Mouse (Mus musculus) retina, postnatal 1 day (tissue): ENCODE measurements around the gene Ap1m2.
"Not testable (repeated sequence)": the region's sequence is repeated elsewhere in the genome, so short reads cannot be mapped to it uniquely, and the experiment has no call there.

ENCODE experiments used
- DNase-seq: peaks from one replicate; pipeline ENCODE4 v3.0.0-alpha.2; 2012

Ap1m2 gene

GRCm38 (mm10) chr9:21324269-21324668 lies 12.1 kb upstream of the Ap1m2 start:
- no peak for DNase-seq

- DNase-seq: not testable (repeated sequence)
Measured at GRCm38 (mm10) chr9:21322917-21323297, 10.8 kb upstream of the Ap1m2 start.

- no peak for DNase-seq
Measured at GRCm38 (mm10) chr9:21322211-21322916, 10.2 kb upstream of the Ap1m2 start.

GRCm38 (mm10) chr9:21321513-21321835 lies 9.3 kb upstream of the Ap1m2 start:
- no peak for DNase-seq

- DNase-seq: peak; percentile 93
Measured at GRCm38 (mm10) chr9:21320619-21321512, 8.7 kb upstream of the Ap1m2 start, which contains the start of gene Slc44a2. TSS of gene Slc44a2 (plus strand) at chr9:21320698.

- DNase-seq: no peak
Measured at GRCm38 (mm10) chr9:21320280-21320618, 8.1 kb upstream of the Ap1m2 start.

- DNase-seq: no peak
Measured at GRCm38 (mm10) chr9:21319503-21319902, 7.4 kb upstream of the Ap1m2 start.

GRCm38 (mm10) chr9:21318792-21319191 lies 6.7 kb upstream of the Ap1m2 start:
- no peak for DNase-seq

GRCm38 (mm10) chr9:21316696-21317095 lies 4.6 kb upstream of the Ap1m2 start:
- no peak for DNase-seq

GRCm38 (mm10) chr9:21315421-21315820 lies 3.3 kb upstream of the Ap1m2 start:
- no peak for DNase-seq

- DNase-seq: no peak
Measured at GRCm38 (mm10) chr9:21314367-21315140, 2.4 kb upstream of the Ap1m2 start.

GRCm38 (mm10) chr9:21313394-21313793 lies 1.3 kb upstream of the Ap1m2 start:
- peak; percentile 89 for DNase-seq

GRCm38 (mm10) chr9:21311695-21312094 lies 442 bp downstream of the Ap1m2 start:
- DNase-seq: no peak

- DNase-seq: peak; percentile 62
Measured at GRCm38 (mm10) chr9:21309150-21309741, 2.9 kb downstream of the Ap1m2 start.

GRCm38 (mm10) chr9:21305065-21305464 lies 7.1 kb downstream of the Ap1m2 start:
- no peak for DNase-seq

- no peak for DNase-seq
Measured at GRCm38 (mm10) chr9:21299014-21299413, 13.1 kb downstream of the Ap1m2 start.

- DNase-seq: no peak
Measured at GRCm38 (mm10) chr9:21292271-21292670, 19.9 kb downstream of the Ap1m2 start.

GRCm38 (mm10) chr9:21291868-21292267 lies 20.3 kb downstream of the Ap1m2 start:
- DNase-seq: peak; percentile 19

GRCm38 (mm10) chr9:21291022-21291787 lies 20.9 kb downstream of the Ap1m2 start, which contains the start of gene Cdkn2d:
TSS of gene Cdkn2d (minus strand) at chr9:21291407.
- peak; percentile 100 for DNase-seq

- no peak for DNase-seq
Measured at GRCm38 (mm10) chr9:21290589-21290988, 21.5 kb downstream of the Ap1m2 start.

- no peak for DNase-seq
Measured at GRCm38 (mm10) chr9:21289337-21289671, 22.8 kb downstream of the Ap1m2 start.
